Mouse (Mus musculus): Measurements from ENCODE around the gene Cyp3a13. TPM values are rescaled to one million over a fixed set of nuclear protein-coding genes. Genes with fewer than 3 reads are reported as not detected.
"Not testable (repeated sequence)": the region's sequence is repeated elsewhere in the genome, so short reads cannot be mapped to it uniquely, and the experiment has no call there.

Gene Cyp3a13
- polyA plus RNA-seq, 1 experiment from 2014 or later: not detected

DNA sequence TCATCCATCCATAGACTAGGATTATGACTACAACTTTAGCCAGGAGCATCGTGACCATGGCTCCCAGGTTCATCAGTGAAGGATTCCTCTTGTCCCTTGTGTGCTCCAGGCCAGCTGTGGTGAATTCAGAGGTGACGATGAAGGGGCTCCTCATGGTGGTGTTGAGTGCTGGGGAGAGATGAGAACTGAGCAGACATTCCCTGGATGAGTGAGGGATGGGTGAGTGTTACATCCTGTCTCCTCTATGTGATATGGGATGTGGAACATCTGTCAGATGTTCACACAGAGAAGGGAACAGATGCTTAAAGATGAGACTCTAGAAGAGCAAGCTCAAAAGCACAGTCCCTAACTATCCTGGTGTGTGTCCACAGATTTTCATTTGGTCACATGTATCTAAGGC lies 52.8 kb downstream of the Cyp3a13 start:
- not testable (repeated sequence) for H3K36me3 ChIP-seq; H3K27me3 ChIP-seq; H3K27ac ChIP-seq (replicated peaks); H3K9me3 ChIP-seq; H3K4me2 ChIP-seq; H3K9ac ChIP-seq; H3K4me3 ChIP-seq; H3K4me1 ChIP-seq (replicated peaks); ATAC-seq (ENCODE audit: low read depth)
- 80% methylated on average over 2 of the region's 2 CpGs for WGBS

DNA sequence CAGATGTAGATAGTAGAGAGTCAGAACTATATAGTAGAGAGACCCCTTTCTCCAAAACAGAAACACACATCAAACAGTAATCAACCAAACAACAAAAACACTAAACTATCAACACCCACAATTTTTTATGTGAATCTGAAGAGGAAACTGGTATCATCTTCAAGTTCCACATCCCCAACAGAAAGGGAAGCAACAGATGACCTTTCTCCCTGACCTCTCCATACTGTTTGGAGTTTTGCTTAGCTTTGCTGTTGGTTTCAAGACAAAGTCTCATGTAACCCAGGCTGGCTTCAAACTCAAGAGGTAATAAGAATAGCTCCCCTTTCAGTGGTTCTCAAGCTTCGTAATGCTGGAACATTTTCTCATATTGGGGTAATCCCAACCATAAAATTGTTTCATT lies 57.4 kb downstream of the Cyp3a13 start:
- not testable (repeated sequence) for H3K9ac ChIP-seq
- WGBS: 83% methylated on average over 1 of the region's 1 CpGs

DNA sequence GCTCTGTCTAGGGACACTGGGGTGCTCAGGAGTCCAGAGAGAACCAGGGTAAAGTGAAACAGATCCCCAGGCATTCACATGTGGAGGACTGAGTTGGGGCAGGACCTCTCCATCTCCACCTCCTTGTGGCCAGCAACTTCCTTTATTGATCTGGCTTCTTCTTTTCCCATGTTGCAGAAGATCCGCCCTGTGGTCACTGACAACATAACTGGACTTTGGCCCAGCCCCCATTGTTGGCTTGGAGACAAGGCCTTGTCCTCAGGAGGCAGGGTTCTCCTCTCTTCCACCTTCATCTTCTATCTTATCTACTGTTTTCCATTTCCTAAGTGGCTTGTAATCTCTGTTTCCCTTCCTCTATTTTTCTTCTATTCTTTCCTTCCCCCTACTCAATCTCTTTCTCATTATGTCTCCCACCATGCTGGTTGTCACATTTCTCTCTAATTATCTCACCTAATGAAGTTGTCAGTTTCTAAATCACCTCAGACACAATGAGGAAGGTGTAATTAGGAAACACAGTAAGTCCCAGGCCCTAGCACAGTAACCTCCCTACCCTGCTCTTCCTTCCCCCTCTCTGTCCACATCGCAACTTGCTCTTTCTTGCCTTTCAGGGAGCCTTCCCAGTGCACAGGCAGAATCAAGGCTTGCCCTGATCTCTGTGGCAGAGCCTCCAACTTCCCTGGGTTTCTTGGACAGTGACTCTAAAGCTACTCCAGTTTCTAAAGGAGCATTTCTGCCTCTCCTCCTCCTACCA lies 63.3 kb downstream of the Cyp3a13 start, which contains the start of gene Pilrb1:
Gene Pilrb1 (minus strand): TSS at position 147 of the 751 bp plus-strand sequence.
- not testable (repeated sequence) for H3K36me3 ChIP-seq; H3K27ac ChIP-seq (replicated peaks); H3K9ac ChIP-seq; ATAC-seq (ENCODE audit: low read depth); H3K4me2 ChIP-seq; H3K4me3 ChIP-seq; H3K9me3 ChIP-seq; H3K27me3 ChIP-seq; H3K4me1 ChIP-seq (replicated peaks)
- WGBS: 65% methylated on average over 2 of the region's 2 CpGs

More for the DNA sequence above, 57.4 kb downstream of the Cyp3a13 start:
- not testable (repeated sequence) for H3K4me1 ChIP-seq (replicated peaks); H3K27me3 ChIP-seq; H3K4me3 ChIP-seq; H3K4me2 ChIP-seq; H3K27ac ChIP-seq (replicated peaks); H3K9me3 ChIP-seq; H3K36me3 ChIP-seq; ATAC-seq (ENCODE audit: low read depth)

DNA sequence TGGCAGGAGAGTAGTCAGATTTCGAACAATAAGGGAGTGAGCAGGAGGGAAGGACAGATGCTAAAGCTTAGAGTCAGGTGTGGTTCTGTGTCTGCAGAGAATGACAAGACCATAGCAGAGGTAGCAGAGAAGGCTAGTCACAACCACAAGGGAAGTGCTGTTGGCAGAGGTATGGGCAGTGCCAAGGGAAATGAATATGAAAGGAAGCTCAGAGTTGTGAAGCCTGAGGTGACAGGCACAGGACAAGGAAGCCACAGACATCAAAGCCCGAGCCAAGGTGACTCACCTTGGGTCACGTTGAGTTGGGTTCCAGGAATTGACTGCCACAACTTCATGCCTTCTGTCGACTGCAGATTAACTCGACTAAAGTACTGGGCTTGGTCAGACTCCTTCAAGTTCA lies 64.5 kb downstream of the Cyp3a13 start:
- H3K27me3 ChIP-seq; H3K9ac ChIP-seq; H3K36me3 ChIP-seq; H3K9me3 ChIP-seq; H3K4me1 ChIP-seq (replicated peaks); H3K4me2 ChIP-seq; H3K4me3 ChIP-seq; H3K27ac ChIP-seq (replicated peaks); ATAC-seq (ENCODE audit: low read depth): not testable (repeated sequence)
- 76% methylated on average over 5 of the region's 5 CpGs for WGBS

DNA sequence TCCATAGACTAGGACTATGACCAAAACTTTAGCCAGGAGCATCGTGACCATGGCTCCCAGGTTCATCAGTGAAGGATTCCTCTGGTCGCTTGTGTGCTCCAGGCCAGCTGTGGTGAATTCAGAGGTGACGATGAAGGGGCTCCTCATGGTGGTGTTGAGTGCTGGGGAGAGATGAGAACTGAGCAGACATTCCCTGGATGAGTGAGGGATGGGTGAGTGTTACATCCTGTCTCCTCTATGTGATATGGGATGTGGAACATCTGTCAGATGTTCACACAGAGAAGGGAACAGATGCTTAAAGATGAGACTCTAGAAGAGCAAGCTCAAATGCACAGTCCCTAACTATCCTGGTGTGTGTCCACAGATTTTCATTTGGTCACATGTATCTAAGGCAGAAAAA lies 66.5 kb downstream of the Cyp3a13 start:
- WGBS: 89% methylated on average over 3 of the region's 3 CpGs
- H3K27ac ChIP-seq (replicated peaks); H3K9ac ChIP-seq; ATAC-seq (ENCODE audit: low read depth); H3K4me1 ChIP-seq (replicated peaks); H3K36me3 ChIP-seq; H3K4me3 ChIP-seq; H3K9me3 ChIP-seq; H3K27me3 ChIP-seq; H3K4me2 ChIP-seq: not testable (repeated sequence)

DNA sequence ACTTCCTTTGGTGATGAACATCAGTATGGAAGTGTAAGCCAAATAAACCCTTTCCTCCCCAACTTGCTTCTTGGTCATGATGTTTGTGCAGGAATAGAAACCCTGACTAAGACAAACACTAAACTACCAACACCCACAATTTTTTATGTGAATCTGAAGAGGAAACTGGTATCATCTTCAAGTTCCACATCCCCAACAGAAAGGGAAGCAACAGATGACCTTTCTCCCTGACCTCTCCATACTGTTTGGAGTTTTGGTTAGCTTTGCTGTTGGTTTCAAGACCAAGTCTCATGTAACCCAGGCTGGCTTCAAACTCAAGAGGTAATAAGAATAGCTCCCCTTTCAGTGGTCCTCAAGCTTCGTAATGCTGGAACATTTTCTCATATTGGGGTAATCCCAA lies 71.1 kb downstream of the Cyp3a13 start:
- ATAC-seq (ENCODE audit: low read depth); H3K36me3 ChIP-seq; H3K4me3 ChIP-seq; H3K9me3 ChIP-seq; H3K9ac ChIP-seq; H3K27ac ChIP-seq (replicated peaks); H3K4me1 ChIP-seq (replicated peaks); H3K27me3 ChIP-seq; H3K4me2 ChIP-seq: not testable (repeated sequence)
- WGBS: 93% methylated on average over 1 of the region's 1 CpGs

Other genes starting within 250 kb of the Cyp3a13 start
- gene Agfg2, start 236.9 kb downstream of the Cyp3a13 start, polyA plus RNA-seq (2015; fragmentation: Nextera tagmentation; extraction: Ambion mirVana): 15.5 and 16.6 TPM in 2 replicates
- 23.4 and 25.4 TPM in 2 replicates for gene Nyap1, start 180.0 kb downstream of the Cyp3a13 start, polyA plus RNA-seq (2015; fragmentation: Nextera tagmentation; extraction: Ambion mirVana)
- 76.8 and 86.9 TPM in 2 replicates for gene Tsc22d4, start 175.9 kb downstream of the Cyp3a13 start, polyA plus RNA-seq (2015; fragmentation: Nextera tagmentation; extraction: Ambion mirVana)
- gene Ppp1r35, start 142.8 kb downstream of the Cyp3a13 start, polyA plus RNA-seq (2015; fragmentation: Nextera tagmentation; extraction: Ambion mirVana): 38.1 and 39.7 TPM in 2 replicates
- gene Mepce, start 134.0 kb downstream of the Cyp3a13 start, polyA plus RNA-seq (2015; fragmentation: Nextera tagmentation; extraction: Ambion mirVana): 9.9 and 12.3 TPM in 2 replicates
- 10.4 and 12.4 TPM in 2 replicates for gene Zcwpw1, start 133.8 kb downstream of the Cyp3a13 start, polyA plus RNA-seq (2015; fragmentation: Nextera tagmentation; extraction: Ambion mirVana)
- gene Pilra, start 85.3 kb downstream of the Cyp3a13 start, polyA plus RNA-seq (2015; fragmentation: Nextera tagmentation; extraction: Ambion mirVana): 0.15 and 1.3 TPM in 2 replicates
- gene Pilrb1, start 63.5 kb downstream of the Cyp3a13 start, polyA plus RNA-seq (2015; fragmentation: Nextera tagmentation; extraction: Ambion mirVana): not detected in 2 replicates
- 0.27 TPM in 1 of 2 replicates, not detected in the other for gene Pilrb2, start 49.8 kb downstream of the Cyp3a13 start, polyA plus RNA-seq (2015; fragmentation: Nextera tagmentation; extraction: Ambion mirVana)
- gene Gjc3, start 41.5 kb upstream of the Cyp3a13 start, polyA plus RNA-seq (2015; fragmentation: Nextera tagmentation; extraction: Ambion mirVana): 0.21 and 0.27 TPM in 2 replicates
- not detected in 2 replicates for gene Azgp1, start 59.9 kb upstream of the Cyp3a13 start, polyA plus RNA-seq (2015; fragmentation: Nextera tagmentation; extraction: Ambion mirVana)
- gene Smok3a, start 99.6 kb upstream of the Cyp3a13 start, polyA plus RNA-seq (2015; fragmentation: Nextera tagmentation; extraction: Ambion mirVana): not detected in 2 replicates
- gene Smok3b, start 99.8 kb upstream of the Cyp3a13 start, polyA plus RNA-seq (2015; fragmentation: Nextera tagmentation; extraction: Ambion mirVana): not detected in 2 replicates
- gene Smok3c, start 131.6 kb upstream of the Cyp3a13 start, polyA plus RNA-seq (2015; fragmentation: Nextera tagmentation; extraction: Ambion mirVana): not detected in 2 replicates
- 26.1 and 26.5 TPM in 2 replicates for gene Zkscan1, start 163.5 kb upstream of the Cyp3a13 start, polyA plus RNA-seq (2015; fragmentation: Nextera tagmentation; extraction: Ambion mirVana)
- 96.3 and 98.2 TPM in 2 replicates for gene Zscan21, start 195.3 kb upstream of the Cyp3a13 start, polyA plus RNA-seq (2015; fragmentation: Nextera tagmentation; extraction: Ambion mirVana)
- 27.8 and 32.2 TPM in 2 replicates for gene Zfp113, start 234.1 kb upstream of the Cyp3a13 start, polyA plus RNA-seq (2015; fragmentation: Nextera tagmentation; extraction: Ambion mirVana)
- 307 and 311 TPM in 2 replicates for gene Cops6, start 239.5 kb upstream of the Cyp3a13 start, polyA plus RNA-seq (2015; fragmentation: Nextera tagmentation; extraction: Ambion mirVana)

All from neural tube, embryonic 13.5 days (tissue).